Mouse (Mus musculus): Measurements from ENCODE around the gene Dmrt1. TPM values are rescaled to one million over a fixed set of nuclear protein-coding genes. Genes with fewer than 3 reads are reported as not detected.

The Dmrt1 gene
- polyA plus RNA-seq, 1 experiment: not detected

- TF ChIP-seq CTCF (IDR thresholded peaks at IDR 0.05; ENCODE audit: borderline replicate concordance, control insufficient read depth, extremely low read depth, insufficient read depth, low read length, poor library complexity): no peak
- TF ChIP-seq POLR2A (IDR thresholded peaks at IDR 0.05; ENCODE audit: control insufficient read depth, extremely low read depth, insufficient read depth, low read length, poor library complexity): no peak
- no peak for DNase-seq
- WGBS: 96% methylated on average over 2 of the region's 2 CpGs
- Histone ChIP-seq H3K4me3 (ENCODE audit: control insufficient read depth, insufficient read depth, low read length) (no peak overlapping the region), H3K27ac (ENCODE audit: control insufficient read depth, insufficient read depth, low read length) (no peak overlapping the region), H3K4me1 (replicated peaks; ENCODE audit: control insufficient read depth, insufficient read depth, low read length) (no peaks in the 10 kb centered on the region), H3K36me3 (ENCODE audit: control insufficient read depth, insufficient read depth, low read length) (no peaks in the 10 kb centered on the region), H3K27me3 (ENCODE audit: control insufficient read depth, insufficient read depth, low read length) (no peaks in the 10 kb centered on the region; the same call in 1 of the 2 replicates)
Observed at GRCm38 (mm10) chr19:25578358-25578757, 72.9 kb downstream of the Dmrt1 start.

GRCm38 (mm10) chr19:25579440-25579839 lies 74.0 kb downstream of the Dmrt1 start:
- no peaks in the 10 kb centered on the region for H3K36me3 ChIP-seq (ENCODE audit: control insufficient read depth, insufficient read depth, low read length)
- no peak overlapping the region for H3K4me3 ChIP-seq (ENCODE audit: control insufficient read depth, insufficient read depth, low read length)
- H3K27ac ChIP-seq (ENCODE audit: control insufficient read depth, insufficient read depth, low read length): no peak overlapping the region
- no peaks in the 10 kb centered on the region; the same call in 1 of the 2 replicates for H3K27me3 ChIP-seq (ENCODE audit: control insufficient read depth, insufficient read depth, low read length)
- TF ChIP-seq POLR2A (IDR thresholded peaks at IDR 0.05; ENCODE audit: control insufficient read depth, extremely low read depth, insufficient read depth, low read length, poor library complexity) (no peak), CTCF (IDR thresholded peaks at IDR 0.05; ENCODE audit: borderline replicate concordance, control insufficient read depth, extremely low read depth, insufficient read depth, low read length, poor library complexity) (no peak)
- DNase-seq: no peak
- WGBS: 97% methylated on average over 2 of the region's 2 CpGs
- H3K4me1 ChIP-seq (replicated peaks; ENCODE audit: control insufficient read depth, insufficient read depth, low read length): no peaks in the 10 kb centered on the region

GRCm38 (mm10) chr19:25597717-25598232 lies 92.4 kb downstream of the Dmrt1 start:
- Histone ChIP-seq H3K36me3 (ENCODE audit: control insufficient read depth, insufficient read depth, low read length) (no peaks in the 10 kb centered on the region), H3K27ac (ENCODE audit: control insufficient read depth, insufficient read depth, low read length) (no peak overlapping the region), H3K4me3 (ENCODE audit: control insufficient read depth, insufficient read depth, low read length) (no peak overlapping the region), H3K4me1 (replicated peaks; ENCODE audit: control insufficient read depth, insufficient read depth, low read length) (no peaks in the 10 kb centered on the region), H3K27me3 (ENCODE audit: control insufficient read depth, insufficient read depth, low read length) (no peaks in the 10 kb centered on the region; the same call in 1 of the 2 replicates)
- TF ChIP-seq CTCF (IDR thresholded peaks at IDR 0.05; ENCODE audit: borderline replicate concordance, control insufficient read depth, extremely low read depth, insufficient read depth, low read length, poor library complexity) (no peak), POLR2A (IDR thresholded peaks at IDR 0.05; ENCODE audit: control insufficient read depth, extremely low read depth, insufficient read depth, low read length, poor library complexity) (no peak)
- 76% methylated on average over 3 of the region's 3 CpGs for WGBS
- no peak for DNase-seq

- TF ChIP-seq CTCF (IDR thresholded peaks at IDR 0.05; ENCODE audit: borderline replicate concordance, control insufficient read depth, extremely low read depth, insufficient read depth, low read length, poor library complexity) (no peak), POLR2A (IDR thresholded peaks at IDR 0.05; ENCODE audit: control insufficient read depth, extremely low read depth, insufficient read depth, low read length, poor library complexity) (no peak)
- no peak for DNase-seq
- 31% methylated on average over 4 of the region's 4 CpGs for WGBS
- H3K36me3 ChIP-seq (ENCODE audit: control insufficient read depth, insufficient read depth, low read length): no peaks in the 10 kb centered on the region
- no peak overlapping the region for H3K27ac ChIP-seq (ENCODE audit: control insufficient read depth, insufficient read depth, low read length)
- no peaks in the 10 kb centered on the region; the same call in 1 of the 2 replicates for H3K27me3 ChIP-seq (ENCODE audit: control insufficient read depth, insufficient read depth, low read length)
- H3K4me1 ChIP-seq (replicated peaks; ENCODE audit: control insufficient read depth, insufficient read depth, low read length): no peaks in the 10 kb centered on the region
- H3K4me3 ChIP-seq (ENCODE audit: control insufficient read depth, insufficient read depth, low read length): no peak overlapping the region
Observed at GRCm38 (mm10) chr19:25598626-25599025, 93.2 kb downstream of the Dmrt1 start.

GRCm38 (mm10) chr19:25601966-25602365 lies 96.5 kb downstream of the Dmrt1 start:
- Histone ChIP-seq H3K4me1 (replicated peaks; ENCODE audit: control insufficient read depth, insufficient read depth, low read length) (no peaks in the 10 kb centered on the region), H3K4me3 (ENCODE audit: control insufficient read depth, insufficient read depth, low read length) (no peak overlapping the region), H3K27ac (ENCODE audit: control insufficient read depth, insufficient read depth, low read length) (no peak overlapping the region), H3K36me3 (ENCODE audit: control insufficient read depth, insufficient read depth, low read length) (no peaks in the 10 kb centered on the region), H3K27me3 (ENCODE audit: control insufficient read depth, insufficient read depth, low read length) (peaks cover 10% of the 10 kb centered on the region)
- WGBS: 6% methylated on average over 8 of the region's 8 CpGs
- DNase-seq: no peak
- no peak for TF ChIP-seq POLR2A (IDR thresholded peaks at IDR 0.05; ENCODE audit: control insufficient read depth, extremely low read depth, insufficient read depth, low read length, poor library complexity)
- TF ChIP-seq CTCF (IDR thresholded peaks at IDR 0.05; ENCODE audit: borderline replicate concordance, control insufficient read depth, extremely low read depth, insufficient read depth, low read length, poor library complexity): no peak

GRCm38 (mm10) chr19:25607461-25608205 lies 102.2 kb downstream of the Dmrt1 start:
- Histone ChIP-seq H3K36me3 (ENCODE audit: control insufficient read depth, insufficient read depth, low read length) (no peaks in the 10 kb centered on the region), H3K4me3 (ENCODE audit: control insufficient read depth, insufficient read depth, low read length) (no peak overlapping the region), H3K27ac (ENCODE audit: control insufficient read depth, insufficient read depth, low read length) (no peak overlapping the region), H3K27me3 (ENCODE audit: control insufficient read depth, insufficient read depth, low read length) (peaks cover 22% of the 10 kb centered on the region), H3K4me1 (replicated peaks; ENCODE audit: control insufficient read depth, insufficient read depth, low read length) (no peaks in the 10 kb centered on the region)
- DNase-seq: no peak
- TF ChIP-seq CTCF (IDR thresholded peaks at IDR 0.05; ENCODE audit: borderline replicate concordance, control insufficient read depth, extremely low read depth, insufficient read depth, low read length, poor library complexity) (no peak), POLR2A (IDR thresholded peaks at IDR 0.05; ENCODE audit: control insufficient read depth, extremely low read depth, insufficient read depth, low read length, poor library complexity) (no peak)
- 6% methylated on average over 21 of the region's 21 CpGs for WGBS
